Mouse (Mus musculus): ENCODE data around the gene Myo9a. TPM values are rescaled to one million over a fixed set of nuclear protein-coding genes. Genes with fewer than 3 reads are reported as not detected.
A peak's percentile ranks its signal among the peaks of the same experiment; 100 is the strongest.
"Not testable (repeated sequence)": the region's sequence is repeated elsewhere in the genome, so short reads cannot be mapped to it uniquely, and the experiment has no call there.

The Myo9a gene
- total RNA-seq, 1 experiment = 17.0 TPM

- Histone ChIP-seq H3K9me3 (ENCODE audit: control insufficient read depth, insufficient read depth, low read depth, low read length) (no peaks in the 10 kb centered on the region), H3K9ac (ENCODE audit: insufficient read depth, low read depth, low read length, poor library complexity, severe bottlenecking) (no peak overlapping the region), H3K4me1 (ENCODE audit: control insufficient read depth in 2 of 2, insufficient read depth in 2 of 2, low read length in 2 of 2, poor library complexity in 1 of 2) (no peaks in the 10 kb centered on the region), H3K4me3 (ENCODE audit: insufficient read depth in 1 of 2, low read depth in 1 of 2, low read length in 2 of 2, poor library complexity in 1 of 2, severe bottlenecking in 1 of 2) (no peak overlapping the region), H3K27ac (ENCODE audit: insufficient read depth, low read depth, low read length, poor library complexity, severe bottlenecking) (no peak overlapping the region), H3K36me3 (ENCODE audit: control insufficient read depth, insufficient read depth, low read length, poor library complexity, severe bottlenecking) (no peaks in the 10 kb centered on the region)
- TF ChIP-seq ZC3H11A (IDR thresholded peaks at IDR 0.05; ENCODE audit: borderline replicate concordance, low read depth, low read length) = no peak
- TF ChIP-seq HCFC1 (IDR thresholded peaks at IDR 0.05; ENCODE audit: borderline replicate concordance, insufficient read depth, low read length) = no peak
- no peak for TF ChIP-seq CHD2 (IDR thresholded peaks at IDR 0.05; ENCODE audit: low read depth, low read length)
- no peak for TF ChIP-seq MAFK (IDR thresholded peaks at IDR 0.05; ENCODE audit: insufficient read depth, low read depth, low read length)
- TF ChIP-seq ZNF384 (IDR thresholded peaks at IDR 0.05; ENCODE audit: low read depth, low read length) = no peak
- no peak for DNase-seq (ENCODE audit: low read depth, low spot score)
- in situ Hi-C loops (cut with MboI; ENCODE audit: low sequenced_read_pairs in 2 of 2, unreplicated experiment in 2 of 2) = no loop called here
Observed at GRCm38 (mm10) chr9:59884551-59884950, 133.9 kb downstream of the Myo9a start.

GRCm38 (mm10) chr9:59903382-59903781 lies 152.7 kb downstream of the Myo9a start:
- Histone ChIP-seq H3K27ac (ENCODE audit: insufficient read depth, low read depth, low read length, poor library complexity, severe bottlenecking) (no peak overlapping the region), H3K36me3 (ENCODE audit: control insufficient read depth, insufficient read depth, low read length, poor library complexity, severe bottlenecking) (no peaks in the 10 kb centered on the region), H3K4me3 (ENCODE audit: insufficient read depth in 1 of 2, low read depth in 1 of 2, low read length in 2 of 2, poor library complexity in 1 of 2, severe bottlenecking in 1 of 2) (no peak overlapping the region), H3K4me1 (ENCODE audit: control insufficient read depth in 2 of 2, insufficient read depth in 2 of 2, low read length in 2 of 2, poor library complexity in 1 of 2) (no peaks in the 10 kb centered on the region), H3K9ac (ENCODE audit: insufficient read depth, low read depth, low read length, poor library complexity, severe bottlenecking) (no peak overlapping the region), H3K9me3 (ENCODE audit: control insufficient read depth, insufficient read depth, low read depth, low read length) (no peaks in the 10 kb centered on the region)
- in situ Hi-C loops (cut with MboI; ENCODE audit: low sequenced_read_pairs in 2 of 2, unreplicated experiment in 2 of 2) = no loop called here
- no peak for DNase-seq (ENCODE audit: low read depth, low spot score)
- TF ChIP-seq MAFK (IDR thresholded peaks at IDR 0.05; ENCODE audit: insufficient read depth, low read depth, low read length) (no peak), CHD2 (IDR thresholded peaks at IDR 0.05; ENCODE audit: low read depth, low read length) (no peak), ZC3H11A (IDR thresholded peaks at IDR 0.05; ENCODE audit: borderline replicate concordance, low read depth, low read length) (no peak), ZNF384 (IDR thresholded peaks at IDR 0.05; ENCODE audit: low read depth, low read length) (no peak), HCFC1 (IDR thresholded peaks at IDR 0.05; ENCODE audit: borderline replicate concordance, insufficient read depth, low read length) (no peak)

GRCm38 (mm10) chr9:59914761-59915160 lies 164.1 kb downstream of the Myo9a start:
- Histone ChIP-seq H3K4me1 (ENCODE audit: control insufficient read depth in 2 of 2, insufficient read depth in 2 of 2, low read length in 2 of 2, poor library complexity in 1 of 2) (no peaks in the 10 kb centered on the region), H3K9me3 (ENCODE audit: control insufficient read depth, insufficient read depth, low read depth, low read length) (no peaks in the 10 kb centered on the region), H3K4me3 (ENCODE audit: insufficient read depth in 1 of 2, low read depth in 1 of 2, low read length in 2 of 2, poor library complexity in 1 of 2, severe bottlenecking in 1 of 2) (no peak overlapping the region), H3K9ac (ENCODE audit: insufficient read depth, low read depth, low read length, poor library complexity, severe bottlenecking) (no peak overlapping the region), H3K27ac (ENCODE audit: insufficient read depth, low read depth, low read length, poor library complexity, severe bottlenecking) (no peak overlapping the region), H3K36me3 (ENCODE audit: control insufficient read depth, insufficient read depth, low read length, poor library complexity, severe bottlenecking) (no peaks in the 10 kb centered on the region; the same call in 1 of the 2 replicates)
- TF ChIP-seq ZNF384 (IDR thresholded peaks at IDR 0.05; ENCODE audit: low read depth, low read length) = no peak
- TF ChIP-seq CHD2 (IDR thresholded peaks at IDR 0.05; ENCODE audit: low read depth, low read length) = no peak
- no peak for TF ChIP-seq MAFK (IDR thresholded peaks at IDR 0.05; ENCODE audit: insufficient read depth, low read depth, low read length)
- no peak for TF ChIP-seq HCFC1 (IDR thresholded peaks at IDR 0.05; ENCODE audit: borderline replicate concordance, insufficient read depth, low read length)
- TF ChIP-seq ZC3H11A (IDR thresholded peaks at IDR 0.05; ENCODE audit: borderline replicate concordance, low read depth, low read length) = no peak
- in situ Hi-C loops (cut with MboI; ENCODE audit: low sequenced_read_pairs in 2 of 2, unreplicated experiment in 2 of 2) = no loop called here
- no peak for DNase-seq (ENCODE audit: low read depth, low spot score)

GRCm38 (mm10) chr9:59930248-59930647 lies 179.6 kb downstream of the Myo9a start:
- TF ChIP-seq ZC3H11A (IDR thresholded peaks at IDR 0.05; ENCODE audit: borderline replicate concordance, low read depth, low read length) = no peak
- TF ChIP-seq MAFK (IDR thresholded peaks at IDR 0.05; ENCODE audit: insufficient read depth, low read depth, low read length) = peak; percentile 87
- in situ Hi-C loops (cut with MboI; ENCODE audit: low sequenced_read_pairs in 2 of 2, unreplicated experiment in 2 of 2) = no loop called here
- DNase-seq (ENCODE audit: low read depth, low spot score) = no peak
- Histone ChIP-seq H3K27ac (ENCODE audit: insufficient read depth, low read depth, low read length, poor library complexity, severe bottlenecking) (no peak overlapping the region), H3K4me1 (ENCODE audit: control insufficient read depth in 2 of 2, insufficient read depth in 2 of 2, low read length in 2 of 2, poor library complexity in 1 of 2) (no peaks in the 10 kb centered on the region), H3K4me3 (ENCODE audit: insufficient read depth in 1 of 2, low read depth in 1 of 2, low read length in 2 of 2, poor library complexity in 1 of 2, severe bottlenecking in 1 of 2) (no peak overlapping the region), H3K9ac (ENCODE audit: insufficient read depth, low read depth, low read length, poor library complexity, severe bottlenecking) (no peak overlapping the region), H3K36me3 (ENCODE audit: control insufficient read depth, insufficient read depth, low read length, poor library complexity, severe bottlenecking) (peaks cover 2% of the 10 kb centered on the region; the same call in 1 of the 2 replicates), H3K9me3 (ENCODE audit: control insufficient read depth, insufficient read depth, low read depth, low read length) (no peaks in the 10 kb centered on the region)

- in situ Hi-C loops (cut with MboI; ENCODE audit: low sequenced_read_pairs in 2 of 2, unreplicated experiment in 2 of 2); H3K9me3 ChIP-seq (ENCODE audit: control insufficient read depth, insufficient read depth, low read depth, low read length); H3K36me3 ChIP-seq (ENCODE audit: control insufficient read depth, insufficient read depth, low read length, poor library complexity, severe bottlenecking); H3K4me3 ChIP-seq (ENCODE audit: insufficient read depth in 1 of 2, low read depth in 1 of 2, low read length in 2 of 2, poor library complexity in 1 of 2, severe bottlenecking in 1 of 2); DNase-seq (ENCODE audit: low read depth, low spot score); H3K4me1 ChIP-seq (ENCODE audit: control insufficient read depth in 2 of 2, insufficient read depth in 2 of 2, low read length in 2 of 2, poor library complexity in 1 of 2); H3K27ac ChIP-seq (ENCODE audit: insufficient read depth, low read depth, low read length, poor library complexity, severe bottlenecking): not testable (repeated sequence)
- peak overlapping the region; percentile 32; the same call in 1 of the 2 replicates for H3K9ac ChIP-seq (ENCODE audit: insufficient read depth, low read depth, low read length, poor library complexity, severe bottlenecking)
Observed at GRCm38 (mm10) chr9:59935866-59936265, 185.2 kb downstream of the Myo9a start.
